In the genomic region with DNA sequence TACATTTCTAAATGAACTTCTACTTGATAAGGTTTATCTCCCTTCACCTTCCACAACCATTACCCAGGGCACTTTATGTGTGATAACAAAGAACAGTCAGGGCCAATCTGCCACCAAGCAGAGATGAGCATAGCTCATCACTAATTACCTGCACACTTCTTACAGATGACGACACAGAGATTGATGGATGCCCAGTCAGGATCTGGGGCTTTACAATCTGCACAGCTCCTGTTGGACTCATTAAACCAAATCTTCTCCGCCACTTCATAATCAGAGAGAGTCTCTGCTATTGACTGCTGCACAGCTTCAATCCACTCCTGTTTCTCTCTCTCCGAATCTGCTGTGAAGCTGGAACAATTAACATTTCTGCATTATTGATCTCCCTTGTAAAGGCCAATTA, we compare ENCODE assay signal across 22 mouse cellular contexts.
DNase-seq lines count a peak whose midpoint lies in the region; ATAC-seq and TF ChIP-seq lines count a peak whose summit lies in the region.
"Had no signal": no experiment of that assay in that cellular context is flagged by ENCODE, and none has a peak within 500 bp of the region (broad histone marks: within the 10 kb centered on the region; RNA-seq: fewer than 3 reads in every experiment).

No protein-coding gene starts in this region.

- H3K4me2 ChIP-seq in midbrain, embryonic 12.5 days (replicated peaks): no peak overlapping the region
- no peak overlapping the region for H3K4me2 ChIP-seq in midbrain, postnatal 0 days (ENCODE audit: low read depth, low read length, poor library complexity, severe bottlenecking)
- no peak overlapping the region for H3K4me2 ChIP-seq in neural tube, embryonic 15.5 days
- H3K4me2 ChIP-seq: embryonic facial prominence, embryonic 15.5 days; heart, embryonic 11.5 days had no signal

- no peak for TF ChIP-seq CTCF in midbrain, postnatal 0 days (IDR thresholded peaks at IDR 0.05)

- no peak for DNase-seq in frontal cortex, postnatal 25 days (ENCODE audit: low spot score in 2 of 2)
- DNase-seq in midbrain, postnatal 0 days (ENCODE audit: low spot score): no peak
- DNase-seq in embryonic facial prominence, embryonic 10.5 days (ENCODE audit: low spot score): no peak
- DNase-seq in B cell, adult 2 months: no peak
- DNase-seq: cerebellum, adult 9-11 months; gastrocnemius, adult 2 months; heart, postnatal 14 days; kidney, adult 2 months; kidney, postnatal 10 days; left cerebral cortex, postnatal 4 days; liver; lung, postnatal 14 days; right cerebral cortex, adult 18-20 months; thymus, postnatal 14 days had no signal

- WGBS in midbrain, embryonic 12.5 days: 62% methylated on average over 3 of the region's 3 CpGs
- 49% methylated on average over 3 of the region's 3 CpGs for WGBS in midbrain, postnatal 0 days
- WGBS in neural tube, embryonic 15.5 days: 34% methylated on average over 3 of the region's 3 CpGs
- 77% methylated on average over 3 of the region's 3 CpGs for WGBS in embryonic facial prominence, embryonic 10.5 days

- H3K9me3 ChIP-seq in midbrain, embryonic 12.5 days: no peaks in the 10 kb centered on the region
- H3K9me3 ChIP-seq in midbrain, postnatal 0 days (ENCODE audit: low read length): no peaks in the 10 kb centered on the region
- H3K9me3 ChIP-seq in neural tube, embryonic 15.5 days (replicated peaks): no peaks in the 10 kb centered on the region
- H3K9me3 ChIP-seq in embryonic facial prominence, embryonic 10.5 days: no peaks in the 10 kb centered on the region
- H3K9me3 ChIP-seq: embryonic facial prominence, embryonic 15.5 days had no signal

- no peak overlapping the region for H3K4me3 ChIP-seq in midbrain, embryonic 12.5 days
- H3K4me3 ChIP-seq in midbrain, postnatal 0 days (ENCODE audit: low read depth, low read length): no peak overlapping the region
- no peak overlapping the region for H3K4me3 ChIP-seq in neural tube, embryonic 15.5 days (replicated peaks)
- no peak overlapping the region for H3K4me3 ChIP-seq in embryonic facial prominence, embryonic 10.5 days
- H3K4me3 ChIP-seq: embryonic facial prominence, embryonic 15.5 days; gastrocnemius, adult 2 months; myocyte had no signal

- H3K9ac ChIP-seq in midbrain, embryonic 12.5 days (replicated peaks): no peak overlapping the region
- no peak overlapping the region for H3K9ac ChIP-seq in midbrain, postnatal 0 days (replicated peaks; ENCODE audit: low read length, poor library complexity, severe bottlenecking)
- H3K9ac ChIP-seq in neural tube, embryonic 15.5 days (replicated peaks): no peak overlapping the region
- H3K9ac ChIP-seq: embryonic facial prominence, embryonic 15.5 days had no signal

- H3K36me3 ChIP-seq in midbrain, embryonic 12.5 days: no peaks in the 10 kb centered on the region
- H3K36me3 ChIP-seq in midbrain, postnatal 0 days (ENCODE audit: insufficient read depth, low read length): no peaks in the 10 kb centered on the region
- no peaks in the 10 kb centered on the region for H3K36me3 ChIP-seq in neural tube, embryonic 15.5 days
- H3K36me3 ChIP-seq in embryonic facial prominence, embryonic 10.5 days (replicated peaks): no peaks in the 10 kb centered on the region
- H3K36me3 ChIP-seq: embryonic facial prominence, embryonic 15.5 days had no signal

- peak; percentile 24; the same call in 1 of the 2 replicates for ATAC-seq in frontal cortex, adult (ENCODE audit: low TSS enrichment)
- ATAC-seq in midbrain, embryonic 12.5 days (ENCODE audit: low FRiP score, low read depth): peak; percentile 38
- ATAC-seq in midbrain, postnatal 0 days (ENCODE audit: low FRiP score): no peak
- ATAC-seq in megakaryocyte-erythroid progenitor cell, adult 5-6 weeks (replicated peaks; ENCODE audit: low FRiP score, low TSS enrichment, poor library complexity, severe bottlenecking): peak; percentile 63; the same call in 1 of the 2 replicates
- ATAC-seq in neural tube, embryonic 15.5 days (ENCODE audit: low FRiP score): peak; percentile 65
- ATAC-seq: inflammation-experienced regulatory T-cells, adult 6 months had no signal

- H3K4me1 ChIP-seq in midbrain, embryonic 12.5 days: no peaks in the 10 kb centered on the region
- H3K4me1 ChIP-seq in midbrain, postnatal 0 days (ENCODE audit: insufficient read depth, low read length): no peaks in the 10 kb centered on the region
- H3K4me1 ChIP-seq in neural tube, embryonic 15.5 days: no peaks in the 10 kb centered on the region
- H3K4me1 ChIP-seq in embryonic facial prominence, embryonic 10.5 days: no peaks in the 10 kb centered on the region
- H3K4me1 ChIP-seq: embryonic facial prominence, embryonic 15.5 days had no signal

- no peak overlapping the region for H3K27ac ChIP-seq in midbrain, embryonic 12.5 days (replicated peaks)
- H3K27ac ChIP-seq in midbrain, postnatal 0 days (ENCODE audit: low read depth, low read length): no peak overlapping the region
- H3K27ac ChIP-seq in neural tube, embryonic 15.5 days (replicated peaks): no peak overlapping the region
- H3K27ac ChIP-seq in embryonic facial prominence, embryonic 10.5 days (replicated peaks): no peak overlapping the region
- H3K27ac ChIP-seq: embryonic facial prominence, embryonic 15.5 days; gastrocnemius, adult 2 months had no signal

- no peaks in the 10 kb centered on the region for H3K27me3 ChIP-seq in midbrain, embryonic 12.5 days
- no peaks in the 10 kb centered on the region for H3K27me3 ChIP-seq in midbrain, postnatal 0 days (ENCODE audit: insufficient read depth, low read length)
- H3K27me3 ChIP-seq in neural tube, embryonic 15.5 days (replicated peaks): no peaks in the 10 kb centered on the region
- H3K27me3 ChIP-seq in embryonic facial prominence, embryonic 10.5 days (replicated peaks; ENCODE audit: low read depth, poor library complexity, severe bottlenecking): no peaks in the 10 kb centered on the region
- H3K27me3 ChIP-seq: embryonic facial prominence, embryonic 15.5 days had no signal
